Mouse (Mus musculus): ENCODE results near the gene Gm36176. TPM values are rescaled to one million over a fixed set of nuclear protein-coding genes. Genes with fewer than 3 reads are reported as not detected.
"Not testable (repeated sequence)": the region's sequence is repeated elsewhere in the genome, so short reads cannot be mapped to it uniquely, and the experiment has no call there.

Gene Gm36176
- polyA plus RNA-seq (2015; fragmentation: Nextera tagmentation; extraction: Ambion mirVana): not detected in 2 replicates

GRCm38 (mm10) chr10:77846503-77846902, at the start of gene Gm36176:
Gm36176 (plus strand) TSS chr10:77846803.
- WGBS: 74% methylated on average over 3 of the region's 3 CpGs
- Histone ChIP-seq H3K4me1 (replicated peaks) (no peaks in the 10 kb centered on the region), H3K27ac (replicated peaks) (no peak within 1 kb of the TSS), H3K4me3 (no peak within 1 kb of the TSS), H3K36me3 (no peaks in the 10 kb centered on the region), H3K9me3 (peaks cover 24% of the 10 kb centered on the region), H3K27me3 (no peaks in the 10 kb centered on the region), H3K9ac (no peak within 1 kb of the TSS), H3K4me2 (no peak within 1 kb of the TSS)
- no peak for ATAC-seq (ENCODE audit: low read depth)

- Histone ChIP-seq H3K4me2 (no peak overlapping the region), H3K27ac (replicated peaks) (peak overlapping the region; percentile 49; the same call in 1 of the 2 replicates), H3K4me1 (replicated peaks) (peaks cover 8% of the 10 kb centered on the region; the same call in 1 of the 2 replicates), H3K36me3 (no peaks in the 10 kb centered on the region), H3K9ac (no peak overlapping the region; the same call in 1 of the 2 replicates), H3K4me3 (no peak overlapping the region), H3K9me3 (no peaks in the 10 kb centered on the region), H3K27me3 (no peaks in the 10 kb centered on the region)
- 16% methylated on average over 3 of the region's 3 CpGs for WGBS
- no peak for ATAC-seq (ENCODE audit: low read depth)
Observed at GRCm38 (mm10) chr10:77797677-77798076, 48.9 kb upstream of the Gm36176 start.

- not testable (repeated sequence) for H3K4me1 ChIP-seq (replicated peaks); H3K4me3 ChIP-seq; H3K36me3 ChIP-seq; H3K4me2 ChIP-seq; H3K9ac ChIP-seq; H3K9me3 ChIP-seq; H3K27me3 ChIP-seq
- peak overlapping the region; percentile 49; the same call in 1 of the 2 replicates for H3K27ac ChIP-seq (replicated peaks)
- 35% methylated on average over 3 of the region's 3 CpGs for WGBS
- 0 out of 2 replicates have a peak, but pooled peaks have one; percentile 27 for ATAC-seq (ENCODE audit: low read depth)
Observed at GRCm38 (mm10) chr10:77798164-77798920, 48.3 kb upstream of the Gm36176 start.

DNA sequence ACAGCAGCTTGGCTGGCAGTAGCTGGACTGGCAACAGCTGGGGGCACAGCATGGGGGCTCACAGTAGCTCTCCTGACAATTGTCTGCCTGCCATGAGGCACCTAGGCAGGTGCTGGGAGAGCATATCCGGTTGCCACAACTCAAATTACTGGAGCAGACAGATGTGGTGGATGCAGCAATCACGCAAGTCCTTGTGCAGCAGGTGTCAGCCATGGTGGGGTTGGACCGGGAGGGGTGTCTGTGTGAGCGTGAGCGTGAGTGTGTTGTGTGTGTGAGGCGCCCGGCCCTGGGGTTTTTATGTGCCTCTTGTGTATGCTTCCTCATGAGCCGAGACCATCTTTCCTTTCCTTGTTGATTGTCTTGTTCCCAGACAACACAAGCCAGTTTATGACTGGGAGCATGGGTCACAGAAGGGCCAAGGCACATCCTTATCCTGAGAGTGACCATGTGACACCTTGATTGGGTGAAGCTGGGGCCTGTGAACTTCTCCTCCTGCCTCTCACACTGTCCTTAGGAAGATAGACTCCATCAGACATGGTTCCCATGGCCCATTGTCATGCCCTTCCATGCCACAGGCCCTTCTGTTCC, 47.6 kb upstream of the Gm36176 start, which contains the start of gene Gm19668:
TSS of gene Gm19668 (minus strand) at position 213 of the 588 bp plus-strand sequence.
- no peak within 1 kb of the TSS for H3K4me2 ChIP-seq
- no peaks in the 10 kb centered on the region for H3K36me3 ChIP-seq
- peak within 1 kb of the TSS; percentile 49; the same call in 1 of the 2 replicates for H3K27ac ChIP-seq (replicated peaks)
- 28% methylated on average over 8 of the region's 8 CpGs for WGBS
- H3K27me3 ChIP-seq: no peaks in the 10 kb centered on the region
- no peak within 1 kb of the TSS for H3K4me3 ChIP-seq
- no peaks in the 10 kb centered on the region for H3K9me3 ChIP-seq
- H3K9ac ChIP-seq: no peak within 1 kb of the TSS
- peaks cover 8% of the 10 kb centered on the region; the same call in 1 of the 2 replicates for H3K4me1 ChIP-seq (replicated peaks)
- ATAC-seq (ENCODE audit: low read depth): no peak

- Histone ChIP-seq H3K36me3 (no peaks in the 10 kb centered on the region), H3K4me2 (no peak overlapping the region), H3K27me3 (no peaks in the 10 kb centered on the region), H3K4me1 (replicated peaks) (0 out of 2 replicates have a peak, but pooled peaks cover under 1% of the 10 kb centered on the region), H3K9me3 (no peaks in the 10 kb centered on the region), H3K4me3 (no peak overlapping the region), H3K27ac (replicated peaks) (no peak overlapping the region), H3K9ac (no peak overlapping the region)
- 87% methylated on average over 3 of the region's 3 CpGs for WGBS
- ATAC-seq (ENCODE audit: low read depth): no peak
Observed at GRCm38 (mm10) chr10:77804095-77804494, 42.5 kb upstream of the Gm36176 start.

DNA sequence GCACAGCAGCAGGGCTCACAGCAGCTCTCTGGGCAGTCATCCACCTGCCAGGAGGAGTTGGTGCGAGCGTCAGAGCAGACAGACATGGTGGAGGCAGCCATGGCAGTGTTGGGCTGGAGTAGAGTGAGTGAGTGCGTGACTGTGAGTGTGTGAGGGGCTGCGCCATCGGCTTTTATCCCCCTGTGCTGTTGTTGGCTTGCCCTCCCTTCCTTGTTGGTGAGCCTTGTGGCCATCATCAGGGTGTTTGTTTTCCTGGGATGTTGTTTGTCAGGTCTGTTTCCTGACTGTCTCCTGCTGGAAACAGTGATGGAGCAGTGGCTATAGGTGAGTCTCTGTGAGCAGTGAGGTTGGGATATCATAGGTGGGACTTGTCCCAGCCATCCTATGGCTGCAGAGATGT, 34.9 kb upstream of the Gm36176 start, which contains the start of gene Gm9507:
TSS of gene Gm9507 (minus strand) at position 101 of the 400 bp plus-strand sequence.
- Histone ChIP-seq H3K27me3 (no peaks in the 10 kb centered on the region), H3K36me3 (no peaks in the 10 kb centered on the region), H3K27ac (replicated peaks) (no peak within 1 kb of the TSS), H3K4me3 (no peak within 1 kb of the TSS), H3K9me3 (no peaks in the 10 kb centered on the region), H3K9ac (no peak within 1 kb of the TSS), H3K4me2 (no peak within 1 kb of the TSS), H3K4me1 (replicated peaks) (no peaks in the 10 kb centered on the region)
- WGBS: 71% methylated on average over 5 of the region's 5 CpGs
- no peak for ATAC-seq (ENCODE audit: low read depth)

DNA sequence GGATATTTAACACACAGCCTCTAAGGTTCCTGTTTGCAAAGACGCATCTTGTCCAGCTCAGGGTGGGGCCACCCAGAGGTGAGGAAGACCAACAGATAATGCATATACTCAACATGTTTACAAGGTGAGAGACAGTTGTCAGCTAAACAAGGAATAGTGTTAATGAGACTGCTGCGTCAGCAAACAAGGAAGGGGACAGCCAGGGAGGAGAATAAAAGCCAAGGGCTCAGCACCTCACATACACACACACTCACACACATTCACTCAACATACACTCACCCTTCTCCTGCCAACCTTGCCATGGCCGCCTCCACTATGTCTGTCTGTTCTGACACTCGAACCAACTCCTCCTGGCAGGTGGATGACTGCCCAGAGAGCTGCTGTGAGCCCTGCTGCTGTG, 32.2 kb upstream of the Gm36176 start, which contains the start of gene Gm2696:
TSS of gene Gm2696 (plus strand) at position 301 of the 400 bp plus-strand sequence.
- H3K4me2 ChIP-seq: no peak within 1 kb of the TSS
- H3K36me3 ChIP-seq: no peaks in the 10 kb centered on the region
- no peak within 1 kb of the TSS for H3K9ac ChIP-seq
- no peak for ATAC-seq (ENCODE audit: low read depth)
- no peak within 1 kb of the TSS for H3K4me3 ChIP-seq
- no peaks in the 10 kb centered on the region for H3K27me3 ChIP-seq
- no peaks in the 10 kb centered on the region for H3K4me1 ChIP-seq (replicated peaks)
- no peak within 1 kb of the TSS for H3K27ac ChIP-seq (replicated peaks)
- WGBS: 63% methylated on average over 4 of the region's 4 CpGs
- H3K9me3 ChIP-seq: no peaks in the 10 kb centered on the region

- no peak for ATAC-seq (ENCODE audit: low read depth)
- H3K4me2 ChIP-seq: no peak overlapping the region
- H3K9ac ChIP-seq: no peak overlapping the region
- no peaks in the 10 kb centered on the region for H3K27me3 ChIP-seq
- H3K9me3 ChIP-seq: no peaks in the 10 kb centered on the region
- H3K36me3 ChIP-seq: no peaks in the 10 kb centered on the region
- H3K4me3 ChIP-seq: no peak overlapping the region
- WGBS: 36% methylated on average over 5 of the region's 5 CpGs
- H3K27ac ChIP-seq (replicated peaks): no peak overlapping the region
- no peaks in the 10 kb centered on the region for H3K4me1 ChIP-seq (replicated peaks)
Observed at GRCm38 (mm10) chr10:77815514-77815913, 31.1 kb upstream of the Gm36176 start.

- Histone ChIP-seq H3K27me3 (no peaks in the 10 kb centered on the region), H3K9ac (no peak overlapping the region), H3K27ac (replicated peaks) (no peak overlapping the region), H3K9me3 (no peaks in the 10 kb centered on the region), H3K4me1 (replicated peaks) (no peaks in the 10 kb centered on the region), H3K4me3 (no peak overlapping the region), H3K4me2 (no peak overlapping the region), H3K36me3 (no peaks in the 10 kb centered on the region)
- no peak for ATAC-seq (ENCODE audit: low read depth)
- 97% methylated on average over 4 of the region's 4 CpGs for WGBS
Observed at GRCm38 (mm10) chr10:77818523-77818922, 28.1 kb upstream of the Gm36176 start.

- H3K9me3 ChIP-seq: peaks cover 5% of the 10 kb centered on the region; the same call in 1 of the 2 replicates
- H3K27me3 ChIP-seq: no peaks in the 10 kb centered on the region
- no peak overlapping the region for H3K27ac ChIP-seq (replicated peaks)
- no peak overlapping the region for H3K4me2 ChIP-seq
- no peaks in the 10 kb centered on the region for H3K4me1 ChIP-seq (replicated peaks)
- ATAC-seq (ENCODE audit: low read depth): no peak
- no peak overlapping the region for H3K4me3 ChIP-seq
- no peak overlapping the region for H3K9ac ChIP-seq
- H3K36me3 ChIP-seq: no peaks in the 10 kb centered on the region
- WGBS: 46% methylated on average over 4 of the region's 4 CpGs
Observed at GRCm38 (mm10) chr10:77819203-77819602, 27.4 kb upstream of the Gm36176 start.

DNA sequence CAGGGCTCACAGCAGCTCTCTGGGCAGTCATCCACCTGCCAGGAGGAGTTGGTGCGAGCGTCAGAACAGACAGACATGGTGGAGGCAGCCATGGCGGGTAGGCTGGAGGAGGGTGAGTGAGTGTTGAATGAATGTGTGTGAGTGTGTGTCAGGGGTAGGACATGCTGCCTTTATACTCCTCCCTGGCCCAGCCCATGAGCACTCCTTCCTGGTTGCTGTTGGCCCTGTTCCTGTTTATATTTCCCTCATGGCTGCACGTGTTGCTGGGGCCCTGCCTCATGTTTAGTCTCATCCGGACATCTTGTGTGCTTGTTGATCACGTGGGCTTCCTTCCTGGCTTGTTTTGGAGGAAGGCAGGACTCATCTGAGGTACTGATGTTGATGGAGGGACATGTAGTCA, 19.7 kb upstream of the Gm36176 start, which contains the start of gene Krtap10-4:
TSS of gene Krtap10-4 (minus strand) at position 145 of the 400 bp plus-strand sequence.
- H3K27ac ChIP-seq (replicated peaks): no peak within 1 kb of the TSS
- WGBS: 83% methylated on average over 6 of the region's 6 CpGs
- no peak within 1 kb of the TSS for H3K9ac ChIP-seq
- H3K4me1 ChIP-seq (replicated peaks): no peaks in the 10 kb centered on the region
- ATAC-seq (ENCODE audit: low read depth): no peak
- no peak within 1 kb of the TSS for H3K4me3 ChIP-seq
- H3K27me3 ChIP-seq: no peaks in the 10 kb centered on the region
- no peak within 1 kb of the TSS for H3K4me2 ChIP-seq
- no peaks in the 10 kb centered on the region for H3K36me3 ChIP-seq
- peaks cover 5% of the 10 kb centered on the region; the same call in 1 of the 2 replicates for H3K9me3 ChIP-seq

- H3K4me1 ChIP-seq (replicated peaks): no peaks in the 10 kb centered on the region
- no peak within 1 kb of the TSS for H3K9ac ChIP-seq
- H3K36me3 ChIP-seq: no peaks in the 10 kb centered on the region
- H3K4me3 ChIP-seq: no peak within 1 kb of the TSS
- no peak within 1 kb of the TSS for H3K27ac ChIP-seq (replicated peaks)
- 73% methylated on average over 6 of the region's 9 CpGs for WGBS
- no peaks in the 10 kb centered on the region for H3K9me3 ChIP-seq
- H3K27me3 ChIP-seq: no peaks in the 10 kb centered on the region
- no peak for ATAC-seq (ENCODE audit: low read depth)
- no peak within 1 kb of the TSS for H3K4me2 ChIP-seq
Observed at GRCm38 (mm10) chr10:77835647-77836046, 11.0 kb upstream of the Gm36176 start, which contains the start of gene Krtap10-10. Krtap10-10 (plus strand) TSS chr10:77835947.

Measured in neural tube, embryonic 13.5 days (tissue).